Mouse (Mus musculus) left cerebral cortex, adult 11 months (tissue): ENCODE results near the gene 1700028P14Rik.
A peak's percentile ranks its signal among the peaks of the same experiment; 100 is the strongest.
"Not testable (repeated sequence)": the region's sequence is repeated elsewhere in the genome, so short reads cannot be mapped to it uniquely, and the experiment has no call there.

Experiments used
- DNase-seq: peaks from one replicate; pipeline ENCODE4 v3.0.0; 2022; ENCODE audit warnings: low spot score

Gene 1700028P14Rik

DNA sequence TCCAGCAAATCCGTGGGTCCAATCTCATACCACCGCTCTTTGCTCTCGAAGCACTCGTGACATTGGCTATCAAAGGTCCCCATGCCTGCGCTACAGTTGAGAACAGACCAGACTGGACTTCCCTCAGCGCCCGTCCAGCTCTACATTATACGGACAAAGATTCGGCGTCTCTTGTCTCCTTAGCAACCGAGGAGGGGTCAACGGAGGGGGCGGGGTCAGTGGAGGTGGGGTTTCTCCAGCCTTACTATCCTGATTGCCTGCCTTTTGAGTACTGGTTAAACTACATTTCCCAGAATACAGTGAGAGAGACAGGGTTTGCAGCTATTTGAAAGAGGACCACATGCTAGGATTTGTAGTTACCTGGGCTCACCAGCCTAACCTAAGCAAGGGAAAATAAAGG is at the start of gene 1700028P14Rik:
Gene 1700028P14Rik, minus strand, starts transcription at position 169 of the 400 bp plus-strand sequence.
- DNase-seq, result no peak

DNA sequence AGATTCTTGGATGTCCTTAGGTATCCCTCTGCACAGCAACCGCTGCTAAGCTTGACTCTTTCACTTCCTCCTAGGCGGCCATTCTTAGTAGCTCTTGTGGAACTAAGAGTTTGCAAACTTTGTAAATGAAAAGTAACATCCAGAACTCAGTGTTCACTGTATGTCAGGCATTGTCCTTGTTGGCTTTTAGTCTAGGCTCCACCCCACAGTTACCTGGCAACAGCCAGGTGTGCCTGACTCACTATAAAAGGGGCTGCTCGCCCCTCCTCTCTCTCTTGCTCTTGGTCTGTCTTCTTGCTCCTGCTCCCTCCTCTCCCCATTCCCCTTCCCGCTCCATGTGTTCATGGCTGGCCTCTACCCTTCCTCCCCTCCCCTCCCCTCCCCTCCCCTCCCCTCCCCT is 46.5 kb upstream of the 1700028P14Rik start:
- DNase-seq, result no peak

DNA sequence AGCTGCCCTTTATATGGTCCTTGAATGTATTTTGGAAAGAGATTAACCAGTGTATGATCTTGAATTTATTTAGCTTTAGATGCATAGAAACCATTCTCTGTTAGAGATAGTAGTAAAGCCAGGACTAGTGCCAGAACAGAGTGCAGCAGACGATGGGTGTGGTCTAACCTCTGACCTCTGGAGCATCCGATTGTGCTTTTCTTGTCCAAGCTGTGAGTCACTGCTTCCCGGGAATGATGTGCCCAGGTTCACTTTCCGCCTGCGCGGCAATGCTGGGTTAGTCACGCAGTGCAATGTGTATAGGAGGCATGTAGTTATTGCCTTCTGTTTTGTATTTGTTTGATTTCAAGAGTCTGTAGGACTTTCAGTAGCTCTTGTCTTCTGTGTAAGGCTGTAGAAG is 45.8 kb upstream of the 1700028P14Rik start:
- DNase-seq, result no peak

DNA sequence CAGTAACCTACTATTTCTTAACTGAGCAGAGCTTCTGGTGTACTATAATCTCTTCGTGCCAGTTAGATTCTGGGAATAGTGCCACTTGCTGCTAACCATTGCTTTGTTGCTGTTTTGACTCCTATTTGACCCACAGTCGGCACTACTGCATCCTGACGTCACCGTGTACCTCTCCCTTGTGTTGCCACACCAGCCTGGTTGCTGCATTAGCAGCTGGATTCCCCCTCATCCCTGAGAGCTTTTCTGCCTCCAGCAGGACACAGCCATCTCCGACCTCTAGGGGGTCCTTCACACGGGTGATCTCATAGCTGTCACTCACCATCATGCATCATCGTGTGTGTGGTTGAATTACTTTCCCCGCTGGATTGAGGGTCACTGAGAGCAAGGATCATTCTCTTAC is 45.2 kb upstream of the 1700028P14Rik start:
- no peak for DNase-seq

DNA sequence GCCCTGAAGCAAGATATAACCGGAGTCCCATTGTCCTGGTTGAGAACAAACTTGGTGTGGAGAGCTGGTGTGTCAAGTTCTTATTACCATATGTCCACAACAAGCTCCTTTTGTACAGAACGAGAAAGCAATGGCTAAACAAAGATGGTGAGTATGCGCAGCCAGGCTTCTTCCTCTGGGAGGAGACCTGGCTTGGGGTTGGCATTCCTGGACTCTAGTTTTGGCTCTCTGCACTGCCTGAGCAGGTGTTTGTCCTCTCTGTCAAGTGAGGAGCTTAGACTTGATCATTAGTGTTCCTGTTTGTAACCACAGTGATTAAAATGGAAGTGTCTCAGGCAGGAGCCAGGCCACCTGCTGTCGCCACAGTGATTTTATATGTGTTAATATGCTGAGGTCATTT is 41.7 kb upstream of the 1700028P14Rik start:
- DNase-seq, result no peak

DNA sequence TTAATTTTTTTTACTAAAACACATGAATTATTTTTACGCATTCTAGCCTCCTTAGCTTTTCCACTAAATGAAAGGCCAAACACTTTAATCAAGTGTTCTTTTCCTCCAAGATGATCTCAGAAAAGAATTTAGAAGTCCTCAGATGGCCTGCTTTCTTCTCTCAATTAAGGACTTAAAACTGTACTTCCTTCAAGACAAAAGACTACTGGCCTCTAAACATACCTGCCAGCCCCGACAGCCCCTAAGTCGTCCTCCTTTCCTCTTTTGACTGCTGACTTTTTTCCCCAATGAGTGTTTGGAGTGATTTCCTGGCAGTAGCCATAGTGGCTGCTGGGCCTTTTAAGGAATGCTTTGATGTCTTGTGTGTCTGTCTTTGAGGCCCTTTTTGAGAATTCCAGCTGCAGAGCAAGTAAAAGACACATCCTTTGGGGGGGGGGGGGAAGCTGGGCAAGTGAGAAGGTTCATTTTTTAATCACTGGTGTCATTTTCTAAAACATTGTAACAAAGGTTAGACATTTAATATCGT is 35.9 kb upstream of the 1700028P14Rik start:
- no peak for DNase-seq

DNA sequence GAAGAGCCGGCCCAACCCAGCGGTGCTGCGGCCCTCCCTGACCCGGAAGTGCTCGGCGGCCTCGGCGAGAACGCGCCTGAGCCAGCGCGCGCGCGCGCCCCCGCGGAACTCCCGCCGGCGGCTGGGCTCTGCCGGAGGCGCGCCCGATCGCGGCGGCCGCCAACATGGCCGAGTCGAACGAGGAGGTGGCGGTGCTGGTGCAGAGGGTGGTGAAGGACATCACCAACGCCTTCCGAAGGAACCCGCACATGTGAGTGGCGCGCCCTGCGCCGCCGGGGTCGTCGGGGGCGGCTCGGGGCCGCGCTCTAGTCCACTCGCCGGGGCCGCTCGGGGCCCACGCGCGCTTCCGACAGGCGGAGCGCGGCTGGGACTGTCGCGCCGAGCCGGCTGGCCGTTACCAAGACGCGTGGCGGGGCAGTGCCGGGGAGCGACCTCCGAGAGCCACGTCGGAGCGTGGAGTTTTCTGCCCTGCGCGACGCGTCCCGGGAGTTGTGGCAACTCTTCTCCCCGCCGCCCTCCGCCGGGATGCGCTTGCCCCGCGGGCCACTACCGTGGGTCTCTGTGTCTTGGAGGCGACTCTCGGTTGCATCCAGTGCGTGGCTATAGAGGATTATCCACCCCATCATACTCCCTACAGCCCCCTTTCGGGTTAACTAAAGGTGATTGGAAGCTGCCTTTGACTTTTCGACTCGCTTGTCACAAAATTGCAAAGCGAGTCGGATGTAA is 34.8 kb upstream of the 1700028P14Rik start, which contains the start of gene Ptar1:
Gene Ptar1, plus strand, starts transcription at position 134 of the 726 bp plus-strand sequence.
- DNase-seq, result peak; percentile 63

DNA sequence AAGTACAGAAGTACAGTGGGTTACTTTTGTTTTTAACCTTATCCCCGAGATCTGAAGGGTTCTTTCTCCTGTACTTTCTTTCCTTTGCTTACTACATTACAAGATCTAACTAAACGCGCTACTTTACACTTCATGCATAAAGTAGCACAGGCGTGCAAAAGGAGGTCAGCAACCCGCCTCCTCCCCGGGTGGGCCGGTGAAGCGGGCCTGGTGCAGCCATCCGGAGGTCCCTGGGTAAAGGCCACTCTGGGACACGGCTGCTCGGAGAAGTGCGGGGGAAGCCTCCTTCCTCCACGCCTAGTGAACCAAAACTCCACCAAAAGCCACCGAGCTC is 34.3 kb upstream of the 1700028P14Rik start:
- DNase-seq, result no peak

DNA sequence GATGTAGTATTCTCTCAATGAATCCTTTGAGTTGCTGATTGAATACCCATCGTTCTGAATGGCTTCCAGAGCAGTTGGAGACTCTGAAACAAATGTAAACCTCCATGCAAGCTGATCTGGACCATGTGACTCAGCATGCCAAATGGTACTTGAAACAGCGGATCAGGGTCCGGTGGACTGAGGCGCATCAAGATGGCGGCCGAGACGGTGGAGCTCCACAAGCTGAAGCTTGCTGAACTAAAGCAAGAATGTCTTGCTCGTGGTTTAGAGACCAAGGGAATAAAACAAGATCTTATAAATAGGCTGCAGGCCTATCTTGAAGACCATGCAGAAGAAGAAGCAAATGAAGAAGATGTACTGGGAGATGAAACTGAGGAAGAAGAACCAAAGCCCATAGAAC is 23.0 kb upstream of the 1700028P14Rik start:
- DNase-seq, result not testable (repeated sequence)

DNA sequence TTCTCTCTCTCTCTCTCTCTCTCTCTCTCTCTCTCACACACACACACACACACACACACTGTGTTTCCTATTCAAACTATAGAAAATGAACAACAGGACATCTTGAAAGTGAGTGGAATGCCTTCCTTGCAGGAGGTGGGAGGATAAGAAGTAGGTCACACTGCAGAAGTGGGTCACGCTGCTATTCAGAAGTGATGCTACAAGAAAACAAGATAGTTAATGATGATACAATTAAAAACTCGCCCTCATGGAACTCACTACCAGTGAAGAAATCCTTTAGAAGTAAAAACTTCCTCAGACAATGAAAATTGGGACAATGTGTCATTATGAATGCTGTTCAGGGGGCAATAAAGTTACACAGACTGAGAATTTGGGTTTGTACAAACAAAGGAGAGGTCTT is 20.4 kb upstream of the 1700028P14Rik start:
- no peak for DNase-seq

DNA sequence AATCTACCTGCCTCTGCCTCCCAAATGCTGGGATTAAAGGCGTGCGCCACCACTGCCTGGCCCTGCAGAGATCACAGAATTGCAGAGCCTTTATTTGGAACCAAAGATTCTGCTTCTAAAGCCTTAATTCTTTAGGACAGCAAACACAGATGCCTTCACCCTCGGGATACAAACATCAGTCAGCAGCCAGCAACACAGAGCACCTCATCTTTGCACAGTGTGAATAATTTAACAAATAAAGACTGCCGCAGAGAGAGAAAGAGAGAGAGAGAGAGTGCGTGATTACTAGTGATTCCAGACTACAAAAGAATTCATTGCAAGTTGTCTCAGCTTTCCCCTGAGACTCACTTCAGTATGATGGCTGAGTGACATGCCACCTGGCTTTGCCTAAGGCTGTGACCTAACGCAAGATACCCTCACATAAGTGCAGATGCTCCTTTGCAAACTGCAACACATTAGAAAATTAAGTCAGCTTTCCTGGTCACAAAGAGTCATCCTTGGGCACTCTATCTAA is 15.6 kb upstream of the 1700028P14Rik start:
- DNase-seq, result no peak

DNA sequence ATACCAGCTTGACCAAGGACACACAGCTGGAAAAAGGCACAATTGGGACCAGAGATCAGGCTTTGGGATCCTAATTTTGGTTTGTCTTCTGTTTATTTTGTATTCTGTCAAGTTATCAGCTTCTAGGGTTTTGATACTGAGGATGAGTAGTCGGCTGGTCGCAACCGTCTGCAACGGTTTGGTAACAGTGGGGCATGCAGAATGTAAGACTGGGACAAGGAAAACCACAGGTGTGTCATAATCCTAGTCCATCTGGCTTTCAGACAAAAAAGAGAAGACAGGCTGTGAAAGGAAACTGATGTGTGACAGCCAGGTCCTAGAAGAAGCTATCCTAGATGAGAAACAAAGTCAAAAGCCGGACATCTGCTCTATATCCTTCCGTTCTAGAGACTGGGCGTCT is 11.5 kb upstream of the 1700028P14Rik start:
- DNase-seq, result no peak

DNA sequence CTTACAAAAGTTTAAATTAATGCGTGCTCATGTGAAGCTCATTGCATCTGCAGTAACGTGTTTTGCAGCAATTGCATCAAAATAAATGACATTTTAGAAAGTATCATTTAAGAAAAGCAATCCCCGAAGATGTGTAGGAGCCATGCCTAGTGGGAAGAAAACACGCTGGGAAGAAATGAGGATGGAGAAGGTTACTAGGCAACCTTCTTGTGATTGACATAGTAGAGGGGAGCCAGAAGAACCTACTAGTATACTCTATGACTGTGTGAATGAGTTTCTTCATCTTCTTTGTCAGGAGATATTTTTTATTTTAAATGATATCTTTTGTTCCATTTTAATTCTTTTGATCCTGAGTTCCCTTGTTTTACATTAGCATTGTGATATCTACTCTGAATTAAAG is 5.7 kb upstream of the 1700028P14Rik start:
- no peak for DNase-seq

DNA sequence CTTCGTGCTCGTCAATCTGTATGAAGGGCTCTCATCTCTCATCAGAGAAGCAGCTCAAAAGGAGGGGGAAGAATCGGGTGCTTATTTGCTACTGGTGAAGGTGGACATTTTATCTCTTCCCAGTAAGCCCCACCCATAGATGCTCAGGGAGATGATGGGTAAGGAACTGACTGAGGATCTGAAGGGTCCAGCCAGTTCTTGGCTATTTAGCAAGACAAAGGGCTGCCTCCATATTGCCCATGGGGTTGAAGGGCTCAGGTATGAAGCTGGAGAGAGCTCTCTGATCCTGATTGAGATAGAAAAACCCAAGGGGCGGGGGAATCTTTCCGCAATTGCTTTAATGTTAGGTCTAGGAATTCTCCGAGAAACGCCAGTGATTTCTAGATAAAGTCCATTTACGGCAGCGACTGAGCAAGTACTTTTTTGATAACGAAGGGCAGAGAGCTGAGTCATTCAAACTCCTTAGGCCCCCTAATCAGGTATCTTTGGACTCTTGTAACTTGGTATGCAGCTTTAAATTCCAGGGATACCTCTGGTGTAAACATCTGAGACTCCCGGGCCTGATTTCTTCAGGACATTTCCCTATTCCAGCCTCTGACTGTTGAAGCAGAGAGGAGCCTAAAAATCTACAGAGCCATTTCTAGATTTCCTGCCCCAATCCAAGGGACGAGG is 4.8 kb upstream of the 1700028P14Rik start:
- DNase-seq, result no peak

DNA sequence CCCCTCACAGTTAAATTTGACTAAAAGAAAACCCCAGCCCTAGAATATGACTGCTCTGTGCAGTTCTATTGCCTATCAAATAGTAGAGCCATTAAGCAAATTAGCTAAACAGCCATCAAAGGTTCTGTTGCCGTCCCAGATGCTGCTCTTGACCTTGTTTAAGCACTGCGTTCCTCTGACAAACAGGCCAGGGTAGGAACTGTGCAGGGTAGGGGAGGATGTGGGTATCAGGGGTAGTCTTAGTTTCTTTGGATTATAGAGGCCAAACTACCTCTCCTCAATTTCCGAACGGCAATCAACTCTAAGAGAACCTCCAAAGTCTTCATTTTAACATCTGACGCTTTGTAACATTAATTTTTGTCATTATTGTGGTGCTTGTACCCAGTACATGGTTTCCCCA is 542 bp upstream of the 1700028P14Rik start:
- DNase-seq, result no peak

DNA sequence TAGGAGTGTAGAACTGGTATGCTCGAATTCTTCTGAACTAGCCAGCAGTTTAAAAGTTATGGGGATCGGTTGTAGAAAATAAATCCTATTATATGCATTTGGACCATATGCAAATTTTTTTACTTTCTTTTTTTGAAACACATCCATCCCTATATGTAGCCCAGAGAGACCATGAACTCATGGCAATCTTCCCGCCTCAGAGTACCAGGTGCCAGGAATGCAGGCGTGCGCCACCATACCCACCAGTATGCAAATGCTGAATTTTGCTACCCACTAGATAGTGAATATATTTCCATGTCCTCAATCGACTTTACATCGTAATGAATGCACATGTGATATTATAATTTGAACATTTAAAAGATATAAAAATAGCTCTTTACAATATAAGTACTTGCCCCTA is 5.3 kb downstream of the 1700028P14Rik start:
- no peak for DNase-seq

DNA sequence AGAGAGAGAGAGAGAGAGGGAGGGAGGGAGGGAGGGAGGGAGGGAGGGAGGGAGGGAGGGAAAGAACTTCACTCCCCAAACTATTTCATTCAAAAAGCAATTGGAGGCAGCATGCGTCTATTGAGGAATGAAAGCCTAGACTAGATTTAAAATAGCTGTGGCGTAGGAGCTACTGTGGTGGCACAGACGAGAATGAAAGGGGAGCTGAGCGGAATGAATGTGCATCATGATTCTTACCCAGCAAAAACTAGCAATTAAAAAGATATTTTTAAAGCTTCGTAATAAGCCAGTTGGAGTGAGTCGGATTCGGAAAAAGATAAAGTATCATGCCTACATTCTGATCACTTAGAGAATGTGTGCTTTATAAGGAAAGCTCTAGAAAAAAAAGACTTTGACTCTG is 7.3 kb downstream of the 1700028P14Rik start:
- DNase-seq, result peak; percentile 36

DNA sequence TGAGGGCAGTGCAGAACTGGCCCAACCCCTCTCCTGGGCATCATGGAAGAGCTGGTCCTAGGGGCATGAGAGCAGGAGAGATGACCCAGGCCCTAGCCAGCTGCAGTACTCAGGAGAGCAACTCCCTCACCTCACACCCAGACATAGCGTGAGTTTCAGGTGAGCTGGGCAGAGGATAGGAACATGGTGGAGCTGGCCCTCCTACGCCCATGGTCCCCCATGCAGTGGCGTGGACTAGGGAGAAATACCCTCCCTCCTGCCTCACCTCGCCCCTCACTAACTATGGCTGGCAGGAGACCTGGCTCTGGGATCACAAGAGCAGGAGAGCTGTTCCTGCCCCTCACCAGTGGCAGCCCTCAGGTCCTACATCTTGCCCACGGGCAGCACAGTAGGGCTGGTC is 8.8 kb downstream of the 1700028P14Rik start:
- no peak for DNase-seq

DNA sequence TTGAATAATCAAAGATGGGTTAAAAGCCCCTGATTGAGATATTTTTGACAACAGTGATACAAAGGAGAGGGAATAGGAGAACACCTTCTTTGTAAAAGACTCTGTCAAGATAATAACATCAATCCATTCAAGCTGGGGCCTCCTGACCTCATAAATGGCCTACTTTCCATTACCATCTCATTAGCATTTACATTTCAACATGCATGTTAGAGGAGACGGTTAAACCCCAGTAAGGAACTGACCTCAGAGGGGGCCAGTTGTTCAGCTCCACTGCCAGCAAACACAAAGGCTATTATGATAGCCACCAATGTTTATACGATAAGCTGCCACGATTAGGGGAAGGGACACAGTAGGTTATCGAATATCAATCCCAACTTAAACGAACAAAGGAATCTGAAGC is 15.8 kb downstream of the 1700028P14Rik start:
- no peak for DNase-seq

DNA sequence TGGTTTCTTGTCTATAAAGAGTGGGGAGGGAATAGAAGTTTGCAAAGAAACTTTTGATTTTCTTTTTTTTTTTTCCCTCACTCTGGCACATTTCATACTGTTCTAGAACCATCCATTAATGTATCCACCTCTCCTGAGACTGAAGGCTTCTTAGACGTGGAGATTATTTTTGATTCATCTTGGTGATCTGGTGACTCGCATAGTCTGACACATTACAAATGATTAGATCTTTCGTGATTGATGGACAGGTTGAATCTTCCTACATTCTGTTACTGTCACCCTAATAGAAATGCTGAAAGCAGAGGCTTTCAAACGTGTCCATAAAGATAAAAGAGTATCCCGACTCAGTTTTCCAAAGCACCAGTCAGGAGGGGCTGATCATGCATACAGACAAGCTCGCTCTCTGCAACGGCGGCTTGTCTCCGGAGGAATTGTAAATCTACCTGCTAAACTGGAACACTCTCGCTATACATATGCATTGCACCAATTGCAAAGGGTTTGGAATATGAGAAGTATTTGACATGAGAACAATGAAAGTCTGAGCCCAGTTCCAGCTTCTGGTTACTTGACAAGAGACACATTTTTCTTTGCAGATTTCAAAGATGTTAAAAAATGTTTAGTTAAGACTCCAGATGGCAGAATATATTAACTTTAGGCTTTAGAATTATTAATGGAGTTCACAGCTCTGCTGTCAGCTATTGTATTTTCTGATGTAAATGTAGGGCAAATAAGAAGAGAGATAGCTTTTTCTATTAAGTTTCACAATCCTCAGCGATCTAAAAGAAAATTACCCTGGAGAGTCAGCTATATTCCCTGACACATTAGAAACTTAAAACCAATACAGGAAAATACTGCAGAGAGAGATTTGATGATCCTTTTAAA is 20.8 kb downstream of the 1700028P14Rik start:
- no peak for DNase-seq

DNA sequence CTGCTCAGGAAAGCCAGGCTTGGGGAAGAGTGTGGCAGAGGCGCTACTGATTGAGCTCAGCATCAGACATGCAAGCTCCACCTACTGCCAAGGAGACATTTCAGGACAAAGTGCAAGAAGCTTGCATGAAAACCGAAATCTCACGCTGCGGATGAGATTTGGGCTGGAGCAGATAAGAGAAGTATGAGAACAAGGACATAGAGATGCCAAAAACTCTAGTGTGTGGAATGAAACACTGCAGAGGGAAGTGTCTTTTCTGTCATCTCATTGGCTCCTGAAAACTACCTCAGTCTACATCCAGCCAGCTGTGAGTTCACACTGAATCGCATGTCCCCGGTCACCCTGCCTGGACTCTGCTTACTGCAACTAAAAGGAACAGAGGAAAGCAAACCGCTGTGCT is 38.3 kb downstream of the 1700028P14Rik start:
- no peak for DNase-seq

DNA sequence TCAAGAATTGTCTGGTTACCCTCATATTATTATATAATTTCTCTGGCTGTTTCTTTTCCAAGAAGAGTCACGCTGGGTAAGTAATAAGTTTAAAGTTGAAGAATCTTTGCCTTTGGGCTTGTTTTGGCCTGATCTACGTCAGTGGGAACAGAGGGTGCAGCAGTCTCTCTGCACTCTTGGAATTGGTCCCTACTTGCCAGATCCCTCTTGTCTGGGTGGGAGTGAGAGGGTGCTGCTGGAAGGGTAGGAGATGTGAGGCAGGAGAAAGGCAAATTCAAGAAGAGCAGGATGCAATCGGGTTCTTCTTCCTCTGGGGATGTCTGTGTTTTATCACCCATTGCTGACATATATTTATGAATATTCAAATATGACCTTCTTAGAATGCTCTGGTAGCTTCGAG is 42.9 kb downstream of the 1700028P14Rik start:
- DNase-seq, result no peak
